Mouse (Mus musculus) adrenal gland, postnatal 10 days (tissue): ENCODE data around the gene Prdm16. TPM values are rescaled to one million over a fixed set of nuclear protein-coding genes. Genes with fewer than 3 reads are reported as not detected.
A peak's percentile ranks its signal among the peaks of the same experiment; 100 is the strongest.

Experiments
- DNase-seq: peaks from one replicate; pipeline ENCODE4 v3.0.0; 2021; ENCODE audit warnings: mixed read lengths
- total RNA-seq, 2 experiments: library from RNA; stranded (reverse); gene quantifications; 2 replicates each; pipeline ENCODE4 v1.2.3; 2021

The Prdm16 gene
- total RNA-seq, 2 experiments from 2014 or later = 9.0 to 17.8 TPM

DNA sequence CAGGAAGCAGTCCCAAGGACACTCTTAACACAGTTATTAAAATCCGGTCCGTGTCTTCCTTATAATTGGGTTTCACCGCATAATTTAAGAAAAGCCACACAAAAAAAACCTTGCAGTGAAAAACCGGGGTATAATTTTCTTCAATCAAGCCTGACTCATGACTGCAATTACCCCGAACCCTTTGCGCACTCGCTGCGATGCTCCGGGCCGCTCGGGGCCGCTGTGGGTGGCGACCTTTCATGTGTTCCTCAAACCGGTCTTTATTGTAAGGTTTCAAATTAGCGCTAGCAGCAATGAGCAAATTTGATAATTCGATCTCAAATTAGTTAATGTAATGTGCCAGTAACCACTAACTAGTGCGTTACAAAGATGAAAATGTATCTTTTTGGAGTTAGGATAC lies 215.9 kb downstream of the Prdm16 start:
- DNase-seq = no peak

DNA sequence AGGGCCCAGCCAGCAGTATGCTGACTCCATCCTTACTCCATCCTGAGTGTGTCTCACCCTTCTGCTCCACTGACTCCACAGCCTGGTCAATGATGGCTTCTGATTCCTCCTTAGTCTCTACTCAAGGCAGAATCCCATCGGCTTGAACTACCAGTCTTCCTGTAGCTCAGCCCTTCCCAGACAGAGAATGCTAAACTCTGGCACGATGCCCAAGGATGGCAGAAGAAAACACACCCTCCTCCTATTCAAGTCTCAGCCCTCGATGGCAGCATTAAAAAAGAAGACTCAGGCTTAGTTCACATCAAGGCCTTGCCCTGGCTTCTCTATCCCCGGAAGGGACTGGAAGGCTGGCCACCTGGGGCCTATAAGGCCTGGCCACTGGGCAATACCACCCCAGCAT lies 216.9 kb downstream of the Prdm16 start:
- DNase-seq = no peak

DNA sequence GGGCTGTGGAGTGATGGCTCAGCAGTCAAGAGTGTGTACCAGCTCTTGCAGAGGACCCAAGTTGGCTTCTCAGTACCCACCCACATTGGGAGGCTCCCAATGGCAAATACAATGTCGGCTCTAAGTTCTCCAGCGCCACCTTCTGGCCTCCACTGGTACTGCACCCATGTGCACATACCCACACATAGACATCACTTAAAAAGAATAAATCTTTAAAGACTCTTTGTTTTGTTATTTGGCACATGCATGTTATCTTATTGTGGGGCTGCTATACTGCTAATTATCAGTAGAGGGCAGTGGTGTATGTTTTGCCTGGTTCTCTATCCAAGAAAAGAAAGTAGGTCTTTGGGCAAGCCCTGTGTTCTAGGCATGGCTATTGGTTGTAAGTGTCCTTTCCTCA lies 217.7 kb downstream of the Prdm16 start:
- DNase-seq = no peak

DNA sequence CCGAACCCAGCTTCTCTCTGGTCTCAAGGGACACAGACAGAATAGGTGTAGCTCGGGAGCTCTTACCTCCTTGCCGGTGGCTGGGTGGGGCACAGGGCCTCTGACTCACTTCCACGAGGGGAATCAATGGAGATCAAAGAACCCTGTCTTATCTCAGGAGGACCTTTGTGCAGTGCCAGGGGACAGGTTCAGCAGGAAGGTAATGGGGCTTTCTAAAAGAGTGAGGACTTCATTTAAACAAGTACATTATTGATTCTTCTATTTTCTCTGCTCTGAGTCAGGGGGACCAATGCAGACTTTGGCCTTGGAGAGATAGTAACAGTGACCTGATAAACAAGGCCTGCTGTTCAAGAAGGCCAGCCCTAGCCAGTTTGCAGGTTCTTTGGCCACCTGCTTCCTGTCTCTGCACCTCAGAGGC lies 218.3 kb downstream of the Prdm16 start:
- DNase-seq = no peak

DNA sequence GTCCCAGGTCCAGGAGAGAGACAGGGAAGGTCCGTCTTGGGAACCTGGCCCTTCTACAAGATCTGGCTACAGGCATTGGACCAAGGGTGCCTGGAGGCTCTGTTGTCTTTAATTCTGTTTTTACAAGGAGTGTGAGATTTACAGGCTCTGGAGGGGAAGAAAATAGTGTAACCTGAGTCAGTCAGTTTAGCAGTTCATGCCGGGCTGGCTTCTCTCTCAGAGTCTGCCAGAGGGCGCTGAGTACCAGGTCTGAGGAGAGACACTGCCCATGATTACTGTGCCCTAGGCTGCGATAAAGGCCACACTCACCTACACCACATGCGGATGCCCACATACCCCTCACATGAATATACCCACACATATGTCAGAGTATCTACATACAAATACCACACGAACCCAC lies 219.9 kb downstream of the Prdm16 start:
- DNase-seq = no peak

DNA sequence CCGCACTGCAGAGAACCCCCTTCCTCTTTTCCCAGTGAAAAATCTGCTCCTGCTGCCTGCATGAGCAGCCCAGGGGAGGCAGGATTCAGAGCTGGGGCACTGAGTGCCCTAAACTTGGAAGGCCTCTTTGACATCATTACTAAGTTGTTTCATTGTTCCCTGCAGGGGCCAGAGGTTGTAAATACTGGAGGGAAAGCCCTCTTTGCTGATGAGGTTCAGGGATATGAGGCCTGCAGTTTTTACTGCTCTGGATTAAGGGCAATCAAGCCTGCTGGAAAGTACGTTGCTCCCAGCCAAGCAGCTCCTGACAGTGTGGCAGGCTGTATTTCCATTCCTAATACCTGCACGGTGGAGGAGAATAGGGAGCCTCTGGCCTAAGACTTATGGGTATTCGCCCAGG lies 221.8 kb downstream of the Prdm16 start:
- DNase-seq = no peak

DNA sequence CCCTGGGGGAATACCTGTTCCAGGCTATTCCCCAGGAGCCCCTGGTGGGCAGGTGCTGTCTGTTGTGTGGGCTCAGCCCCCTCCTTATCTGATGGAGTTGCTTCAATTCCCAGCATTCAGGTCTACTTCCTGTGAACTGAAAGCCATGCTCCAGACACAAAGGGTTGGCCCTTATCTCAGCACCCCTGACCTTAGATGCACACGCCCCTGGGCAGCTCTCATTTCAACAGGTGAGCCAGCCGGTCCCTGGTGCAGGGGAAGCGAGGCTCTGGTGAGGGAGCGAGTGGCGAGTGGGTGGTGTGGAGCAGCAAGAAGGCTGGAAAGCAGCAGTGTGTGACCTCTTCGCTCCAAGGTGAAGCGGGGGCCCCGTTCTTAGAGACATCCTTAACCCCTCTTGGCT lies 226.1 kb downstream of the Prdm16 start:
- no peak for DNase-seq

DNA sequence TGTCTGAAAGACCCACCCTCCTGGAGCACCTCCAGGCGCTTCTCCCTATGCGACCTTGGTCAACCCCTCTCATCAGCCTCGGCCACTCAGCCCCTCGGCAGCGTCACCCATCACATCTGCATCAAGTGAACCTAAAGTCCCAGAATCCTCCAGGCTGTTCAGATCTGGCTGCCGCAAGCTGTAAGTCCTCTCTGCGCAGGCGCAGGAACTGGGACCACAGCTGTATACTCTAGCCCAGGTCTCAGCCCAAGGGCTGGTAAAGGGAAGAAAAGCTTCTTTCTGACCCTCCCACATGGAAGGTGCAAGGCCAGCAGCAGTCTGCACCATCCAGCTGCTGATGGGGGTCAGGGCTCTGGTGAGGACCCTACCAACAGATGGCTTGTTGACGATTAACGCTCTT lies 226.8 kb downstream of the Prdm16 start:
- DNase-seq = no peak

DNA sequence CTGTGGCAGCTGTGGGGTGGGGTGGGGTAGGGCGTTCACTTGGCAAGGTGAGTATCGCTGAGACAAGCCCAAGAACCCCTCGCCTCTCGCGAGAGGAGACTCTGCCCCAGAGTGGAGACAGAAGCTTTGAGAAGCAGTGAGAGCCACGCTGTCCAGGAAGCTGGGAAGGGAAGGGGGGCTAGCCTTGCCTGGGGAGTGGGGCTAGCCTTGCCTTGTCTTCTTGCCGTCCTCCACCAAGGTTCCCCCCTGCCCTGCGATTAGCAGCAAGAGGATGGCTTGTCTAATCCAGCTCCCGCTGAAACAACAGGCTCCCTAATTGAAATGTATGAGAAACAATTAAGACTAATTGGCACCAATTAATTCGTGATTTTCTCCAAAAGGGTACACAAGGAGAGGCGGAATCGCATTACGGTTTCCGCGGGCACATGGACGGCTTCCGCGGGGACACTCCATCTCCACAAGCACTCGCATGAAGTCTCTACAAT lies 227.4 kb downstream of the Prdm16 start:
- DNase-seq = no peak

DNA sequence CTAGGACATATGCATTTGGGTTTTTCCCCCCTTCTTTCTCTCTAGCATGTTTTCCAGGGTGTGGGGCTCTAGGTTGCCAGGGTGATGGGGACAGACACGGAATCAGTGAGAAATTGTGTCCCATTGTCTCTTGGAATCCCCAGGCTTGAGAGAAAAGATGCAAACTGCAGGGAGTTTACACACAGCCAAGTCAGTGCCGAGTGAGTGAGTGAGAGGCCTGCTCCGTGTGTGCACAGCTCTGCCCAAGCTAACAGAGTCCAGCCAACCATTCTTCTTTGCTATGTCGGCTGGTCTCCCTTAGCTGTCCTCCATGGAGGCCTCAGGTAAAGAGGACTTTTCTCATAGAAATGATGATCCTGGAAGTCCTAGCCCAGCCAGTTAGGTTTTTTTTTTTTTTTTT lies 233.7 kb downstream of the Prdm16 start:
- no peak for DNase-seq

DNA sequence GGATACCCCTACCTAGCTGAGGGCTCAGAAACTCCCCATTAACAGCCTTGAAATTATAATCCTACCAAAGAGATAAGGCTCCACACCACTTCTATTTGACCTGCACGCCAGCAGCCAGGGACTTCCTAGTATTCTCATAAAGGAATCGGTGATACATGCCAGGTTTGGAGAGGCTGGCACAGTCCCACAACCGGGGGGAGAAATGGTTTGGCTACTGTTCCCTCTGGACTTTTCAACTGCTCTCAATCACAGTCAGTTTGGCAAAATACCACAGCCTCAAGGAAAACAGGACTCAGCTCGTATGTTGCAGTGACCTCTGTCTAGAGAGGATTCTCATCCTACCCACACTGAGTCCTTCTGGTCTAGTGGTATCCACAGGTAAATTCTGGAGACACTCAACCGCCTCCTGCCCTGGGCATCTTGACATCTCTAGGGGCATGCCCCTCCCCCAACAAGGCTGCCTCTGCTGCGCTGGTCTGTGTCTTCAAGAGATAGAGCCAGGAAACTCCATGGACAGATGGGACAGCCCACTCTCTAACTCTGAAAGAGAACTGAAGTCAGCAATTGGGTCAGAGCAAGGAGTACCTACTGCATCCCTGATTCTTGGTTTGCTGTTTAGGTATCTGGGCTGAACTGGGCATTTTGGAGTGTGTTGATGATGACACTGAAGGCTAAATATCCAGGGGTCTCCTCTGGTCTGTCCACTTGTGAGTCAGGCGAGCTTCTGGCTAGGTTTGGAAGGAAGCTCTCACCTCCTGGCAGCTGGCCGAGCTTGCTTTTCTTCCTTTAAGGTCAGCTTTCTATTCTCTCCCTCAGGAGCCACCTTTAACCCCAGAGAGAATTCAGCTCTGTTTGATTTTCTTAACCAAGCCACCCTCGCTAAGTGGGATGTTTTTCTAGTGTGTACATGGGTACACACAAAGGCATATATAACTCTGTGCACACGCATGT lies 234.4 kb downstream of the Prdm16 start:
- DNase-seq = peak; percentile 50

DNA sequence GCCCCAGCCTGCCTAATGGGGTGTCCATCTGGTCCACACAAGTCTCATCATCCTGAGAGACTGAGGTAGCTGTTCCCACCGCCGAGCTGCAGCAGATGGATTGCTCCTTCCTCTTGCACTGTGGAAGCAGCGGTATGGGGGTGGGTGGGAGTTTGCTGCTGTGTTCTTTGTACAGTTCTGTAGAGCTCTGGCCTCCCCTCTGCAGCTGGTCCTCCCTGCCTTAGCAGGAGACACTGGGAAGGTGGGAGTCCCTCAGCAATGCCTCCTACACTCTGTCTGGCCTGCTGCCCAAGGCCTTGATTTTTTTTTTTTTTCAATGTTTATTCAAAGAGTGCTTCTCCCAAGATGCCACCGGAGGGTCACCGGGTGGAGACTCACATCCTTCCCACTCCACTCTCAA lies 235.3 kb downstream of the Prdm16 start:
- no peak for DNase-seq

DNA sequence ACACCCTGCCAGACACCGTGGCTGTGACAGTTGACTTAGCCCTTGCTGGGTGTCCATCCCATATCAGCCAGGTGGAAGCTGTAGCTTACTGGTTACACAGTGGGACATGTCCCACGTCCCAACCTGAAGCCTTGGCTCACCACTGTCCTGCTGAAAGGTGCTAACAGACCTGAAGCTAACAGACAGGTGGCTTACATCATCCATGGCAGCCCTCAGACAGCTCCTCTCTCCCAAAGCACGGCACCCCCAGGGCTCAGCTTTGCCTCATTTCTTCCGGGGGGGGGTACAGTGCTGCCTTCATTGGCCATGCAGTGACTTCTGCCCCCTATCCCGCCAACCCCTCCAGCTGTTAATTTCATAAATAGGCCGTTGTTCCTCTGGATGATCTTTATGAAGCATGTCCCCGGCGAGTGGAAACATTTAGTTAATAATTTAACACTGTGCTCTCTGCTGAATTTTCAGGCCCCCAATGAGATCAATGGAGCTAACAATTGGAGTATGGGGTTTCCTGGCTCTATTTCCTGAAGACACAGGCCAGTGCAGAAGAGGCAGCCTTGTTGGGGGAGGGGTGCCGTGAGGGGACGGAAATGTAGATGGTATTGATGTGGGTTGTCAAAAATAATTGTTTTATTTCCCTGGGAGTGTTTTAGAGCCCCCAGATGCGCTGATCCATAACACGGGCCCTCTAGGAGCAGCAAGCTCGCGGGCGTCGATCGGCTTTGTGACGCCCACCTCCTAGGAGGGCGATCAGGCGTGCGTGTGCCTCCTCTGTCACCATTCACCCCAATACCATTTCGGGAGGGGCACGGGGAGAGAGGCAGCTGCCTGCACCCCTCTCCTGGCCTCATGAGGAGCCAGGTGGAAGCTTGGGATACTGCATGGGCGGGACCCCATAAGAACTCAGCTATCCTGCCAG lies 236.2 kb downstream of the Prdm16 start:
- DNase-seq = no peak

DNA sequence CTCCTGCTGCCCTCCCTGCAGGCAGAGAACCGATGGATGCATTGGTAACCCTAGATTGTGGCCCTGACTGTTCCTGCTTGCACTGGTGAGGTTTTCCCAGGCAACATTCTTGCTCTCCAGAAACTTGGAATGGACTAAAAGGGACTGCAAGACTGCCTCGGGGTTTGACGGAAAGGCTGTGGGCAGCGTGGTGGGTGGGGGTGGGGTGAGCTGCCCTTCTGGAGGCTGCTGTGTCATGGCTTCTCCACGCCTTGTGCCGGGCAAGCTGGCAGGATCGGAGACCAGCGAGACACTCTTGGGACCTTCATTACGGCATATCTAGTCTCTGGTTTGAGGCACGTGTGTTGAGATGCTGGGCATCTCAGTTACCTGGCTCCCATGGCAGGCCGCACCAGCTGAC lies 237.0 kb downstream of the Prdm16 start:
- no peak for DNase-seq

DNA sequence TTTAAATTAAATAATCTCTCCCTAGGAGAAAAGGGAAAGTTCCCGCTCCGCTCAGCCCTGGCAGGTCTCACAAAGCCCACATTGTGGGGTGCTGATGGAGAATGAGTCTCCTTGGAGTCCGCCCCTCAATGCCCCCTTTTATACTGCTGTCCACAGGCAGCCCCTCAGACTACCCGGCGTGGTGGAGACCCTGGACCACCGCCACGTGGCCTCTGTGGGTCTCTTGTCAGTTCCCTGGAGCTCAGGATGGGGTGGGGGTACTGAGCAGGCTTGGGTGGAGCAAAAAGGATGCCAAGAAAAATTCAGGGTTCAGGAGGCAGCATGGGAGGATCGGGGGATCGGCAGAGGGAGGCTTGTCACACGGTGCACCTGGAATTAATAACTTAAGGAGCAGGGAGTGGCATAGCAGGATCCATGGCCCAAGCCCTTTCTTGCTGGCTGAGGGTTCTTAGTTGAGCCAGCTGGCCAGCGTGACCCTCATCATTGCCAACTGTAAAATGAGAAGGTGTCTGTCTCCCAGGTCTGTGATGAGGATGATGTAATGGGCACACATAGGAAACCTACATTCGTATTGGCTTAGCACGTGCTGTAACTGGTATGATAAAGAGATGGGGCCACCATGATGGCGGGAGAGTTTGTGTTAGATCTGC lies 239.9 kb downstream of the Prdm16 start:
- no peak for DNase-seq

DNA sequence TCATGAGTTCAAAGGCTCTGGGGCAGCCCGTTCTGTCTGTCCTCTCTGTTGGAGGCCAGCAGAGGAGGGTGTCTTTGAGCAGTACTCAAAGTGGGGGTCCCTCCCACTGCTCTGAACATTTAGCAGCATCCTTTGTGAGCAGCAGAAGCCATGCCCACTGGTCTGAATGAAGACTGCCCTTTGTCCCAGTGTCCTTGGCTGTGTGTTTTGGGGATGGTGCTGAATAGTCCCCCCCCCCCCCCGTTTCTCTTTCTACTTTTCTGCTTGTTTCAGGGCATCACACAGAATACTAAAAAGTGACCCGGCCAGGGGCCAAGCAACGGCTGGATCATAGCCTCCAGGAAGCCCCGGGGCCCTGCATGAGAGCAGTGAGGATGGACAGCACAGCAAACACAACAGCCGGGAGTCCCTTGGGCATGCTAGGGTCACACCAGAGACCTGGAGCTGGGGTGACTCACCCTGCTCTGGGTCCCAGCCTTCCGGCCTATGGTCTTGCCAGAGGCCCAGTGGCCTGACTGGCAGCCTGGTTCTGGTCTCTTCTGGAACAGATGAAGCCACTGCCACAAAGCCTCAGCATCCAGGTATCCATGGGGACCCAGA lies 242.4 kb downstream of the Prdm16 start:
- DNase-seq = no peak

DNA sequence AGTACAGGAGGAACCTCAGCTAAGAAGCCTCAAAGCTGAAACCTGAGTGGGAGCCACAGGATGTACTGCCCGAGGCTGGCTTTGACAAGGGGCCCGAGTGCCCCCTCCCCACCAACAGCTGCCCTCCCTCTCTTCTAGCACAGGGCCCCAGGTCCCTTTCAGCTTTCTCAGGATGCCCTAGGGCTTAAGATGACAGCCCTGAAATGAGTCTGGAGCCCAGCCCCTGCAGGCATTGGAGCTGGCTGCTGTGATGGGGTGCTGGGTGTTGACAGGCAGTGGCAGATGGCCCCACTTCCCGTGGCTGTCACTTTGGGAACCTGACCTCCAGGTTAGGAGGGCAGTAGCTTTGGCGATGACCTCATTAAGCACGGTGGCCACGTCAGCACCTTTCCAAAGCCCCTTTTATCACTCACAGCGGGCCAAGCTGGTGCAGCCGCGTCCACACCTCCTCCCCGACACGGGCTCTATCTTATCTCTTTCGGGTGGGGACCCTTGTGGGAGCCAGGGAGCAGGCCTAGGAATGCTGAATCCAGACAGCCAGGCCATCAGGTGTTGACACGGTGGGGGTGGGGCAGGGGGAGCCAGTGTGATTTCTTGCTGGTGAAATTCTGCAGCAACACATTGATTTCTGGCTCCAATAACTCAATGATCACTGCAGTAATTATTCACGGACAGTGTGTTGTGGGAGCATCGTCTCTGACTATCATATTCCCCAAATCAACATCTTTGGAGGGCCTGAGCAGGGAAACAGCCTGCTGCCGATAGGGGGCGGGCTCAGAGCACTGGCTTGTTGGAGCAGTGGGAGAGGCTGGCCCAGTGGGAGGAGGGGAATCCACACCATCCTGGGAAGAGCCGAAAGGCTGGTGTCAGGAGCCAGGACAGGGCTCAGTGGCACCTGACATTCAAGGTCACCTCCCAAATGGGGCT lies 243.2 kb downstream of the Prdm16 start:
- peak; percentile 50 for DNase-seq

DNA sequence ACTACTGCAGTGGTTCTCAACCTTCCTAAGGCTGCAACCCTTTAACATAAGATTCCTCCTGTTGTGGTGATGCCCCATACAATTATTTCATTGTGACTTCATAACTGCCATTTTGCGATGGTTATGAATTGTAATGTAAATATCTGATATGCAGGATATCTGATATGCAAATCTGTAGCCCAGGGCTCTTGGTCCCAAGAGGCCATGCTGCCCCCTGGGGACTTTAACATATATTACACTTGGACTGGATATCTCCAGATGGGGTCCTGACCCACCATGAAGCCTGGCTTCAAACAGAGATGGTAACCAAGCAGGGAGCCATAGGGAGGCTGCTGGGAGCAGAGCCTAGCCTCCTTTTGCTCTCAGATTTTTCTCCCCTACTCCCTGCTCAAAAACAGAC lies 244.0 kb downstream of the Prdm16 start:
- DNase-seq = no peak

DNA sequence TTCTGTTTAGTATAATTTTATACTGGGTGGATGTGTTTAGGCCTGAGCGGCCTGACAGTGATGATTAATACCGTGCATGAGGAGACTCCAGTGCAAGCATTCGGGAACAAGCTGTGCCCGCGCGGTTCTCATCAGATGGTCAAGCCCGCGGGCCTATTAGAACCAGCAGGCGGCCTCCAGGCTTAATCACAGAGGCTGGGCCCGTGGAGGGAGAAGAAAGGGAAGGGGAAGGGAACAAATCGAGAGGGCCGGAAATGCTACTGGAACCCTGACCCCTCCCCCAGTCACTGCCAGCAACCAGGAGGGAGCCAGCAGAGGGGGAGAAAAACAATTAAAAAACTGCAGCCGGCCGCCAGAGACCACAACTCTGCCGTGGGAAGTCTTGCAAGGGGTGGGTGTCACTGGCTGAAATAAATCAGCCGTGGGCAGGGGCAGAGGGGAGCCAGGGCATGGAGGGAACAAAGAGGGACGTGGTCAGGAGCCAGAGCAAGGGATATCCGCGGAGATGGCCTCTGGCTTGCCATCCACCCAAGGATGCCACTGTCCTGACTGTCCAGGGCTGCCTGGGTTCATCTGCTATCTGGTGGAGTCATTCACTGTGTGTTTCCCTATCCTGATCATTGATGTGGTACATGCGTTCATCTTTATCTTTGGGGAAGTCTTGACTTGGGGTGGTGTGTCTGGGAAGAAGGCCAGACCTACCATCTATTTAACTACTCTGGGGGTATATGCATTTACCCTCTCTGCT lies 246.2 kb downstream of the Prdm16 start:
- DNase-seq = peak; percentile 26

DNA sequence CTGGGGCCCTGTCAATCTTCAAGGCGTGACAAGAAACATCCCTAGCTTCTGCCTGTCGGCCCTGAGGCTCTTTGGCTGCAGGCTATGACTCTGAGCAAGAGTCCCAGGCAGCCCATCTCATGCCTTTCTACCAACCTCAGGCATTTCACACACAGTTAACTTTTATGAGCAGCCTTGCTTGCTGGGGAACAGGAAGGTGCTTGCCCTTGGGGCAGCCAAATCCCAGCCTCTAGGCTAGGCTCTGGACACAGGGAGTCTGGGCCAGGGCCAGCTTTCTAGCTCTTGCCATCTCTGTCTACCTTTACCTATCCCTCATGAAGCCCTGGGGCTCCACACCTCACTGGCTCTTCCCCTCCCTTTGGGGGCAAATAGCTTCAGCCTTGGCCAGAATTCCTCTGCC lies 247.0 kb downstream of the Prdm16 start:
- no peak for DNase-seq
